Mouse (Mus musculus): ENCODE data around the gene Zbed5. TPM values are rescaled to one million over a fixed set of nuclear protein-coding genes. Genes with fewer than 3 reads are reported as not detected.

The Zbed5 gene
- 2.1 TPM for polyA plus RNA-seq (2014; fragmentation: Illumina TruSeq; extraction: RNeasy Lipid Tissue Mini Kit (QIAGEN cat#74804); ENCODE audit: low read depth, low replicate concordance)

DNA sequence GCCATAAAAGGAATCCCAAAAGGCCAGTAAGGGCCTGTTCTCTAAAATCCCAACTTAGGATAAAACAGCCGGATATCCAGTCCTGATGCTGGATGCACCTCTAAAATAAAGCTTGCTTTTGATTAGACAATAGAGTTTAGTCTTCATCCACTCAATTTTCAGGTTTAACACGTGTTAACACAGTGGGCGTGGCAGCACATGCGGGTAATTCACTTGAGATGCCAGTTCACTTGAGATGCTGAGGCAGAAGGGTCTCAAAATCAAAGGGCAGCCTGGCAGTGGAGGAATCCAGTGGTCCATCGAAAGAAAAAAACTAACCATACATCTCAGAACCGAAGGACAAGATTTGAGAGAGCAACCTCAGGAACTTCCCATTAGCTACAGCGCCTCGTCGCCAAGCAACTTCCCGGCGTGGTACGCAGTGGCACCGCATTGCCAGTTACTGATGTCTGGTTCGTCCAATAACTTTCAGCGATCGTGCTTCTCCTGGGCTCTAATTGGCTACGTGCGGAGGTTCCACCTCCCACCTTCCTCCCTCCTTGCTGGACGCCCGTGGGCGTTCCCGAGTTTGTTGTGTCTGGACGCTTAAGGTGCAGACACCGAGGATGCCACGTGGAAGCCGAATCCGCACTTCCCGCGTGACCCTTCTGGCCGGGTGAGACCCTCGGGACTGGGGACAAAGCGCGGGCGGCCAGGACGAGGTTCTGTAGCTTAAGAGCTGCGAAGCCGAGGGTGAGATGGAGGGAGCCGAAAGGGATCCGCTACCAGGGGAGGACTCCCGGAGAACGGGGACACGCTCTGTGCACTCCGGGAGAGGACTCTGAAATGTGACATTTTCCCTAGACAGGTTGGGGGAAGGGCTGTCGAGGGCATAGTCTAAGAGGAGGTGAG, at the start of gene Zbed5:
Zbed5 (plus strand) TSS at position 526 of the 891 bp plus-strand sequence.

DNA sequence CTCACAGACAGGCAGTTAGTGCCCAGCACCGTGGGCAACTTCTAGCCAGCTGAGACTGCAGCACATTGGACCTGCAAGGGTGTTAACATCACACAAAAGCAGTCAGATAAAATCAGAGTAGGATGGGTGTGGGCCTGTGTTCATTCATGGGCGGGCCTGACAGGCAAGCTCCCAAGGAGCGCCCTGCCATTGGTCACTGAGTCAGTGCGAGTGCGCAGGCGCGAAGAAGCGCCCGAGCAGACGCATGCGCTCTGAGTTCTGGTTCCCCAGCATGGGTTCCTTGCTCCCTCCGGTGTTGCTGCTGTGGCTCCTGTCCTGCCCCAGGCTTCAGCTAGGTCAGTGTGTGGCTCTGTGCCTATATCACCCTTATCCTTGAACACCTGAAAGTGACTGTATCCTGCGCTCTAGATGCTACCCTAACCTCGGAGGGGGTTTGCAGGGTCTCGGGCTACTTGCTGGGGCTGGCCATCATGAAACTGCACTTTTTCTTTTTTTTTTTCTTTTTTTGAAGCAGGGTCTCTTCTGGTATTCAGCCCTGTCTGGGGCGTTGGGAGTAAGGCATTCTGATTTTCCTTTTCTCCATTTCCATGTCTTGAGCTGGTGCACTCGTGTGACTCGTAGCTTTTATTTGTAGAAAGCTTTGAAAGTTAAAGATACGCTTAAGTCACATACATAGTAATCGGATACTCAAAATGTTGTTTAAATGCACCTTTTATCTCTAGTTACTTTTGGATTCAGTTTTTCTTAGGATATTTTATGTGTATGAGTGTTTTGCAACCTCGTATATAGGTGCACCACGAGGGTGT, 48.6 kb upstream of the Zbed5 start, which contains the start of gene Sumf2:
Sumf2 (plus strand) TSS at position 235 of the 806 bp plus-strand sequence.

DNA sequence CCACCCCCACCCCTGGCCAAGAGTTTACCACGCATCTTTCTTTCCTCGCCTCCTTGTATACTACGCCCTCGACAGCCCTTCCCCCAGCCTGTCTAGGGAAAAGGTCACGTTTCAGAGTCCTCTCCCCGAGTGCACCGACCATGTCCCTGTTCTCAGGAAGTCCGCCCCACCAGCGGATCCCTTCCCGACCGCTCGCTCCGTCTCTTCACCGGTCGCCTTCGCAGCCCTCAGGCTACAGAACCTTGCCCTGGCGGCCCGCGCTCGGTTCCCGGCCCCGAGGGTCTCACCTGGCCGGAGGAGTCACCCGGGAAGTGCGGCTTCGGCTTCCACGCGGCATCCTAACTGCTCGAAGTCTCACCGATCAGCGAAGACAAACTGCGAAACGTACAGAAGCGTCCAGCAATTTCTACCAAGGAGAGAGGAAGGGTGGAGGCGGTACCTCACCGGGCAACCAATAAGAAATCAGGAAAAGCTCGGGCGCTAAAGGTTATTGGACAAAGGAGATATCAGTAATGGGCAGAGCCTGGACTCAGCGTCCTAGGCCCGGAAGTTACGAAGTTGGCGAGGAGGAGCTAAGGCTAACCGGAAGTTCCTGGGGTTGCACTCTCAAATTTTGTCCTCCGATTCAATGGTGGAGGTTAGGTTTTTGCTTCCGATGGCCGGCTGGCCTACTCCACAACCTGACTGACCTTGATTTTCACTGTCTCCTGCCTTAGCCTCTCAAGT, 8.4 kb upstream of the Zbed5 start, which contains the start of gene Chchd2:
Chchd2 (minus strand) TSS at position 560 of the 726 bp plus-strand sequence.

DNA sequence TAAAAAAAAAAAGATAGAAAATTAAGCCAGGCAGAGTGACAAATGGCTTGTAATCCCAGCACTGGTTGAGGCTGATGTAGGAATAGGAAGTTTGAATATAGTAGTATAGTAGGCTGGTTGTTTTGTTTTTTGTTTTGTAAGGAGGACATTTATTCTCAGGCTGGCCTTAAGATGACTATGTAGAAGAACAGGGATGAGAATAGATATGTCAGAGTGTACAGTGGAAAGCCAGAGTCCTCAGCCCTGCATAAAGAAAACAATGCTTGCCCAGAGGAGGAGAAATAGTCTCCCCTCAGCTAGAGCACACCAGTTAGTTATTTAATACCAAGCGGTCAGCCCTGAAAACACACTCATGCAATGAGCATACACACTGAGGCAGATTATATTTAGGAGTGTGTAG, 2.9 kb downstream of the Zbed5 start, which contains the start of gene Phkg1:
Phkg1 (minus strand) TSS at position 101 of the 400 bp plus-strand sequence.

DNA sequence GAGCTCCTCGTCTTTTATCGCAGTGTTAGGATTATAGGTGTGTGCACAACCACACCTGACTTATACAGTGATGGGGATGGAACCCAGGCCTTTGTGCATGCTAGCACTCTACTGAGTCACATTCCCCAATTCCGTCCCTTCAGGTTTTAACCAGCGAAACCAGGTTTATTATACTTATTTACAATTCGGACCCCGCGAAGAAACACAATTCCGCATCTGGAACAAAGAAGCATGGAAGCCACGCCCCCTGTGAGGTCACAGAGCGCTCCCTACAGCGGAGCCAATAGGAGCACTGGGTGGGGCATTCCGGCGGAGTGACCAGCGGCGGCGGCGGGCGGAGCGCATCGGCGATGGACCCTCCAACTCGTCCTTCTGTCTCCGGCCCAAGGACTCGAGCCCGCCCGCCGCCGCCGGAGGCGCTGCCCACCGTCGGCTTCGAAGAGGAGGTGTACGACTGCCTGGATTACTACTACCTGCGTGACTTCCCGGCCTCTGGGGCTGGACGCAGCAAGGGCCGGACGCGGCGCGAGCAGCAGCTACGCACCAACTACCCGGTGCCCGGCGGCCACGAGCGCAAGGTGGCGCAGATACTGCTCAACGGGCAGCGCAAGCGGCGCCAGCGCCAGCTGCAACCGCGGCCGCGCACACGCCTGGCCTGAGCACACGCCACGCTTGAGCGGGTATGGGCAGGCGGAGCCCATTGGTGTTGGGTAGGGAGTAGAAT, 12.9 kb downstream of the Zbed5 start, which contains the start of gene Nupr1l:
Nupr1l (plus strand) TSS at position 299 of the 724 bp plus-strand sequence.

DNA sequence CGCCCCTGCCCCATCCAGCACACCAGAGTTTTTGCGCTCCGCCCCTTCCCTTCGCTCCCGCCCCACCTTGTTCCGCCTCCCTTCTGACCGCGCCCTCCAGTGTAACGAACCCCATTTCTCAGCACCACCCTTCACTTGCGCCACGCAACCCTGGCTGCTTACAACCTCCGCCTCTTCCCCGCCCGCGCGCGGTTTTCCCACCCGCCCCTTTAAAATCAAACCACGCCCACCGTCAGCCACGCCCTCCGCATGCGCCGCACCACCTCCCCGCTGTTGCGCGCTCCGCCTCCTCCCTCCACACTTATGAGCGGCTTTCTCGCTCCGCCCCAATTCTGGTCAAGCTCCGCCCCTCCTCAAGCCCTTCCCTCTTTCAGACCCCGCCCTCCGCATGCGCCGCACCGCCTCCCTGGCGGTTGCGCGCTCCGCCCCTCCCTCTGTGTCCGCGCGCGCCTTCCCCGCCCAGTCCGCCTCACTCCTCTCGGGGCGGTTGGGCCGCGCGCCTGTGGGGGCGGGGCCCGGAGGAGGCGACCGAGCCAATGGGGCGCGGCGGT, 46.0 kb downstream of the Zbed5 start, which contains the start of gene Vkorc1l1:
Vkorc1l1 (plus strand) TSS at position 476 of the 551 bp plus-strand sequence.

Other genes with a start within 250 kb of the Zbed5 start
- 4.4 TPM for gene Zfp11, start 225.6 kb upstream of the Zbed5 start, polyA plus RNA-seq (2014; fragmentation: Illumina TruSeq; extraction: RNeasy Lipid Tissue Mini Kit (QIAGEN cat#74804); ENCODE audit: low read depth, low replicate concordance)
- not detected for gene Sept14, start 187.2 kb upstream of the Zbed5 start, polyA plus RNA-seq (2014; fragmentation: Illumina TruSeq; extraction: RNeasy Lipid Tissue Mini Kit (QIAGEN cat#74804); ENCODE audit: low read depth, low replicate concordance)
- 68.5 TPM for gene Mrps17, start 180.2 kb upstream of the Zbed5 start, polyA plus RNA-seq (2014; fragmentation: Illumina TruSeq; extraction: RNeasy Lipid Tissue Mini Kit (QIAGEN cat#74804); ENCODE audit: low read depth, low replicate concordance)
- gene Nipsnap2, start 170.7 kb upstream of the Zbed5 start, polyA plus RNA-seq (2014; fragmentation: Illumina TruSeq; extraction: RNeasy Lipid Tissue Mini Kit (QIAGEN cat#74804); ENCODE audit: low read depth, low replicate concordance), result 79.5 TPM
- gene Psph, start 108.3 kb upstream of the Zbed5 start, polyA plus RNA-seq (2014; fragmentation: Illumina TruSeq; extraction: RNeasy Lipid Tissue Mini Kit (QIAGEN cat#74804); ENCODE audit: low read depth, low replicate concordance), result 9.8 TPM
- 4.6 TPM for gene Sumf2, start 48.7 kb upstream of the Zbed5 start, polyA plus RNA-seq (2014; fragmentation: Illumina TruSeq; extraction: RNeasy Lipid Tissue Mini Kit (QIAGEN cat#74804); ENCODE audit: low read depth, low replicate concordance)
- 776 TPM for gene Chchd2, start 8.3 kb upstream of the Zbed5 start, polyA plus RNA-seq (2014; fragmentation: Illumina TruSeq; extraction: RNeasy Lipid Tissue Mini Kit (QIAGEN cat#74804); ENCODE audit: low read depth, low replicate concordance)
- 0.36 TPM for gene Phkg1, start 2.8 kb downstream of the Zbed5 start, polyA plus RNA-seq (2014; fragmentation: Illumina TruSeq; extraction: RNeasy Lipid Tissue Mini Kit (QIAGEN cat#74804); ENCODE audit: low read depth, low replicate concordance)
- 5.8 TPM for gene Nupr1l, start 12.8 kb downstream of the Zbed5 start, polyA plus RNA-seq (2014; fragmentation: Illumina TruSeq; extraction: RNeasy Lipid Tissue Mini Kit (QIAGEN cat#74804); ENCODE audit: low read depth, low replicate concordance)
- gene Vkorc1l1, start 46.2 kb downstream of the Zbed5 start, polyA plus RNA-seq (2014; fragmentation: Illumina TruSeq; extraction: RNeasy Lipid Tissue Mini Kit (QIAGEN cat#74804); ENCODE audit: low read depth, low replicate concordance), result 48.9 TPM
- gene Gusb, start 107.3 kb downstream of the Zbed5 start, polyA plus RNA-seq (2014; fragmentation: Illumina TruSeq; extraction: RNeasy Lipid Tissue Mini Kit (QIAGEN cat#74804); ENCODE audit: low read depth, low replicate concordance), result 13.2 TPM
- 15.5 TPM for gene Asl, start 133.5 kb downstream of the Zbed5 start, polyA plus RNA-seq (2014; fragmentation: Illumina TruSeq; extraction: RNeasy Lipid Tissue Mini Kit (QIAGEN cat#74804); ENCODE audit: low read depth, low replicate concordance)
- 16.0 TPM for gene Crcp, start 133.6 kb downstream of the Zbed5 start, polyA plus RNA-seq (2014; fragmentation: Illumina TruSeq; extraction: RNeasy Lipid Tissue Mini Kit (QIAGEN cat#74804); ENCODE audit: low read depth, low replicate concordance)
- gene Tpst1, start 177.6 kb downstream of the Zbed5 start, polyA plus RNA-seq (2014; fragmentation: Illumina TruSeq; extraction: RNeasy Lipid Tissue Mini Kit (QIAGEN cat#74804); ENCODE audit: low read depth, low replicate concordance), result 6.8 TPM
- gene Kctd7, start 249.1 kb downstream of the Zbed5 start, polyA plus RNA-seq (2014; fragmentation: Illumina TruSeq; extraction: RNeasy Lipid Tissue Mini Kit (QIAGEN cat#74804); ENCODE audit: low read depth, low replicate concordance), result 1.2 TPM